Mouse (Mus musculus) fibroblast of lung, adult 2 months (primary cell): ENCODE results near the gene Dnah9.

Experiments used
- DNase-seq: peaks from one replicate; pipeline ENCODE4 v3.0.0-alpha.2; 2011; ENCODE audit warnings: low read depth

The Dnah9 gene

DNA sequence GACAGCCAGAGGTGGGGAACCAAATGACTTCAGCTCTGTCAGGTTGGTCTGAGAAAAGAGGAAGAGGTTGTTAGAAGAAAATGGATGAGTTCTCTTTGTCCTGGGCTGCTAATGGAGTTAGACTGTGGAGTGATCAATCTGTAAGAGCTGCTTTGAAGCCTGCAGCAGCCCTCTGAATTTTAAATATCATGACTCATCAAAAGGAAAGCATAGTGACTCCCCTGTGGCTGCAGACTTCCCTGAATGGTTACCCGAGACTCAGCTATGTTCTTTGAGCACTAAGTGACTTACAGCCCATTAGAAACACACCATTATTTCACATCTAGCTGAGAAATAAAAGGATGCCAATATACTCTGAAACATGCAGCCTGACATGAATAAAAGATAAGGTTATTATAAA, 240.4 kb downstream of the Dnah9 start:
- no peak for DNase-seq

DNA sequence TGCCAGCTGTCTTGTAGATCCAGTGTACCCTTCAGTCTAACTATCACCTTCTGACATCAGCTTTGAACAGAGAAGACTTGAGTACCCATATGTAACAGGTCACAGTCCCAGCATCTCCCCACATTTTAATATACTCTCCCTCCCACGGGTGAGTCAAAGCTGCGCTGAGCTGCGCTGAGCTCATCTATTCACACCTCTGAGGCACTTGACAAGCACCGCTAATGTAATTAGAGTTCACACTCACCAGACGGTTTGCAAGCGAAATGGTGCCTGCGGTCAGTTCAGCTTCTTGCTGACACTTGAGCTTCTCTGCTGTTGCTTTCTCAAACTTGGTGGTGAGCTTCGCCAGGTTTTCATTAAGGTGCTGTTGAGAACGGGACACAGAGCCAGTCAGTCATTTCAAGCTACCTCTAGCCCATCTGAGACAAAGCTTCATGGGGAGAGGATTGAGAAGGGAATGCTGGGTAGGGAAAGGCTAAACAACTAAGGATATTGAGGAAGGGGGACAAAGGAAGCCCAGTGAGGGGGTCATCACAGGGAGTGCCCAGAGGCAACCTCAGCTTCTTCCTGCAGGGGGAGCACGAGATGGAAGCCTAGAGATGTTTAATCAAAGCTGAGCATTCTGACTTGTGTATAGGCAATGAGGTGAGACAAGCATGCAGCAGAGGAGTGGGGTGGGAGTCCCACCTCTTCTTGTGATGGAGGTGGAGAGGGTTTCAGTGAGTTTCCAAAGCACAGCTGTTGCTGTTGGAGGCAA, 249.7 kb downstream of the Dnah9 start:
- DNase-seq = no peak

GRCm38 (mm10) chr11:65909195-65909594, 259.2 kb downstream of the Dnah9 start:
- no peak for DNase-seq

GRCm38 (mm10) chr11:65905487-65905886, 262.9 kb downstream of the Dnah9 start:
- DNase-seq = no peak

- no peak for DNase-seq
These were observed 264.4 kb downstream of the Dnah9 start for GRCm38 (mm10) chr11:65903944-65904343.

GRCm38 (mm10) chr11:65881465-65881864, 286.9 kb downstream of the Dnah9 start:
- no peak for DNase-seq

DNA sequence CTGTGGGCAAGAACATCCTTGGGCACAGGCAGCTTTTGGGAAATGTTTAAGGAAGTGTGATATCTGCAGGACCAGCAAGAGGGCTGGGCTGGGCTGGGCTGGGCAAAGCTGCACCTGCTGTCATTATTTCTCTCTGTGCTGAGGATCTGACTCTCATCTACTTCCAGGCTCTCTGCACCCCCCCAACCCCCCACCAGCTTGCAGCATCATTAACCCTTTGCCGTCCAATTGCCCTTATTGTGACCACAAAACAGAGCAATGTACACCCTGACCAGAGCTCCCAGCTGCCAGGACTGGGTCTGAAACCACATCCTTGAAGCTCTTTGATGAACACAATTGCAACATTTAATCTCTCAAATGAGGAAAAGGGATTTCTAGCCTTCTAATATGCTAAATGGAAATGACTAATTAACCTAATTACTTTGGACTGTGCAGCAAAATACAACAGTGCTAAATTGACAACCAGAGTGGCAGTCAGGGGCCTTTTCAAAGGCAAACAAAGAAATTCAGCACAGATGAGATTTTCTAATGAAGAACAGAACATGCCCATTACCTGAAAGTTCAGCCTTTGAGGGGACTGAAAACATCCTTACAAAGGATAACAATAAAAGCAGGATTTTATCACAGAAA, 291.1 kb downstream of the Dnah9 start:
- DNase-seq = no peak

DNA sequence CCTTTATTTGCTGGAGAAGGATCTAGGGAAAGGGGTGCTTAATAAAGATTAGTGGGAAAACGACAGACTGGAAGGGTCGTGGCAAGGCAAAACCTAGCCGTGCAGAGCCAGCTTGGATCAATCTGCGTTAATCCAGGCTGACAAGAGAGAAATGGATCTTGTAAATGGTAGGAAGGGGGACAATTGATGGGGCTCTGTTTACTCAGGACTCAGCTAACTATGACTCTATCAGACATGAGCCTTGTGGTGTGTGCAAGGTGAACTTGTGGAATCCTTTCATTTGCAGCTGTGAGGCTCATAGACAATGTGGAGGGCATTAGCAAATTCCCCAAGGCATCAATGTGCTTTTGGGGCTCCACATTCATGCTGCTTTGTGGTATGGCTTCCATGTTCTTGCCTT, 306.9 kb downstream of the Dnah9 start:
- no peak for DNase-seq

GRCm38 (mm10) chr11:65852066-65852465, 316.3 kb downstream of the Dnah9 start:
- peak; percentile 3 for DNase-seq

DNA sequence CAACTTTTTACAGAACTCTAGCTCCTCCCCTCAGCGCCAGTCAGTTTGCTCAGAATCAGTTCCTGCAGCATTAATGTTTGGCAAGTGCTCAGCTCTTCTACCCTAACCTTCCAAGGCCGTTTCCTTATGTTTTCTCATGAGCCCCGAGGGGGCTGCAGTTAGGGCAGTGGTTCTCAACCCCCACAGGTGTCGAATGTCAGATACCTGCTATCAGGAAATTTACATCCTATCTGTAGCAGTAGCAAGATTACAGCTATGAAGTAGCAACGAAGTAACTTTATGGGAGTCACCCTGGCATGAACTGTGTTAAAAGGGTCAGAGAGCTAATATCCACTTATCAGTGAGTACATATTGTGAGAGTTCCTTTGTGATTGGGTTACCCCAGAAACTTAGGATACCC, 321.9 kb downstream of the Dnah9 start:
- no peak for DNase-seq

GRCm38 (mm10) chr11:65838999-65839398, 329.4 kb downstream of the Dnah9 start:
- DNase-seq = no peak

- no peak for DNase-seq
These were observed 343.8 kb downstream of the Dnah9 start for GRCm38 (mm10) chr11:65824556-65824955.

DNA sequence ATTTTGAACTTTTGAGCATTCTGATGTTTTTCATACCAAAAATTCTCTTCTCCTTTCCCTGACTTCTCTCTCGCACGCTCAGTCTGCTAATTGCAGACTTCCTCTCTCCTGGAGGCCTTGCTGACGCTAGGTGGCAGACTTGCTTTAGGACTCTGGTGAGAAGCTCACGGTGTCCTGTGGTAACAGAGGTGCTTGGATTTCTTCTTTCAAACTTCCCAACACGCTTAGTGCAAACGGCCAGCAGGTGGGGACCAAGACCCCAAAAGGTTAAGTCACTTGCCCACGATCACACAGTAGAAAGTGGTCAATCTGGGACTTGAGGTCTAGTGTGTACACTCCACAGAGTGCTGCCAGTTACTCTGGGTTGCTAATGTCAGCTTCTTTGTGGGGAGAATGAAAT, 347.5 kb downstream of the Dnah9 start:
- peak; percentile 13 for DNase-seq

DNA sequence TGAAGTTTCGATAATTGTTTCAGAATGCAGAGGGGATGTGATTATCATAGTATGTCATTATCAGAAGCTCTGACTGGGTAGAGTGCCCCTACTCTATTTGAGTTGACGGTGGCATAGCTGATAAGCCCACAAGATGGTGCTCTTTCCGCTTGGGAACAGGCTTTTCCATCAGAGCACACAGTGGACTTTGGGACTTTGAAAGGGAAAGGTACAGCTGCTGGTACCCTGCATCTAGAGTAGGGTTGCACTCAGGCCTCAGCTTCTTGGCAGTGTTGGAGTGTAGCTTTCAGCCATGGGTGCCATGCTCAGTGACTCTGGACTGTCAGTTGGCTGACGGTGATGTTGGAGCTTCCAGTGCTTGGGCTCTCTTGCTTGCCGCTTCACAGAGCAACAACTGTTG, 348.1 kb downstream of the Dnah9 start:
- no peak for DNase-seq

GRCm38 (mm10) chr11:65818193-65818592, 350.2 kb downstream of the Dnah9 start:
- DNase-seq = no peak

GRCm38 (mm10) chr11:65816237-65816636, 352.1 kb downstream of the Dnah9 start:
- no peak for DNase-seq

DNA sequence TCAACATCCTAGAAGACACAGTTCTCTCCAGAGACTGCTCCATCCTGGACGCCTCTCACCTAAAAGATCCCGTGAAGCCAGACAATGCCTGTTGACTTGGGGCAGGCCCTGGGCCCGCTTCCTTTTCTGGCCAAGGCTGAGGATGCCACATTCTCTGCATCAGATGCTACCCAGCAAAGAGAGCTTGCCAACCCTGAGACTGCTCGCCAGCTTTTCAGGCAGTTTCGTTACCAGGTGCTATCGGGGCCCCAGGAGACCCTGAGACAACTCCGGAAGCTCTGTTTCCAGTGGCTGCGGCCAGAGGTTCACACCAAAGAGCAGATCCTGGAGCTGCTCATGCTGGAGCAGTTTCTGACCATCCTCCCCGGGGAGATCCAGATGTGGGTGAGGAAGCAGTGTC, 354.0 kb downstream of the Dnah9 start:
- DNase-seq = no peak

GRCm38 (mm10) chr11:65812088-65812487, 356.3 kb downstream of the Dnah9 start:
- no peak for DNase-seq

- DNase-seq = no peak
These were observed 360.8 kb downstream of the Dnah9 start for GRCm38 (mm10) chr11:65807601-65808000.

DNA sequence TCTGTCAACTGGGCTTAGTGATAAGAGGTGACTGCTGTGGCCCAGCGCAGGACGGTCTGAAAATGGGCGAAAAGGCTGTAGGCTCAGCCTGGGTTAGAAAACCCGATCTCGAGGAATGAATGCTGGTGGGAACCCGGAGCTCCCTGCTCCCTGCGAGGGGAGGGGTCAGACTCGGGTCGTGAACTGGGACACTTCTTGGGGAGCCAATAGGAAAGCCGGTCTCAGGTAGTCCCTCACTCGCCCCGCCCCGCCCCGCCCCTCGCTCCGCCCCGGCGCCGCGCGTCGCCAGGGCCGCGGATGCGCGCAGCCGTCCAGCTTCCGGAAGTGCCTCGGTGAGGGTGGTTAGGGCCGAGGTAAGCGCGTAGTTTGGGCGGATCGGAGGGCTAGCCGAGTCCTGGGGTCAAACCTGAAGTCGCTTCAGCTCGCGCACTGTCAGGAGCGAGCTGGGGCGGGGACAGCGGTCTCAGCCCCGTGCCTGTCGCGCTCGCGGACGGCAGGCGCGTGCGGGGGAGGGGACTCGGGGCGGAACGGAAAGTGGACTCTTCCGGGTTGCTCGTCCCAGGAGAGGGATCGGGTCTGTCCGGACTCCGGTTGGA, 361.3 kb downstream of the Dnah9 start, which contains the start of gene Zkscan6:
Zkscan6 (plus strand) TSS at position 267 of the 596 bp plus-strand sequence.
- peak; percentile 72 for DNase-seq

DNA sequence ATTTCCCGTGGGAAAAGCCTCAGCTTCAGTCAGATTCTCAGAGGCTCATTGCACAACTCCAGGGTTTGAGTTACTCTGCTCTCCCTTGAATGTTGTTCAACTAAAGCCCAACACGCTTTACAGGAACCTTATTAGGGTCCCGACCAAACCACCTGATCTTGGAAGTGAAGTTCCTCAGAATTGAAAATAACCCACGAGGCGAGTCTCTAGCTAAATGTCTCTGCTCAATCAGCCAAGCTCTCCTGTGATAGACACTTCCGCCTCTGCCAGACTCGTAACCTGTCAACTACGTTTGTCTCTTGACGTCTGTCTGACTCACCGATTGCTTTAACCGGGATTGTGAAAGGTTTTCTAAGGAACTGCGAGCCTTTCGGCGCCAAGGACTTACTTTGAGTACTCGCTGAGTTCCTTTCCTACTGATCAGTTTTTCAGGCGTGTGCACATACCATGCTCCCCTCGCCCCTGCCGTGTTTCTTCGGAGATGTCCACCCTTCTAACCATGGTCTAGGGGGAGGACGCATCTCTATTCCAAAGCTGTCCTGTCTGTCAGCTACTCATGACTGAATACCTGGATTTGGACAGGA, 361.9 kb downstream of the Dnah9 start:
- DNase-seq = peak; percentile 87

DNA sequence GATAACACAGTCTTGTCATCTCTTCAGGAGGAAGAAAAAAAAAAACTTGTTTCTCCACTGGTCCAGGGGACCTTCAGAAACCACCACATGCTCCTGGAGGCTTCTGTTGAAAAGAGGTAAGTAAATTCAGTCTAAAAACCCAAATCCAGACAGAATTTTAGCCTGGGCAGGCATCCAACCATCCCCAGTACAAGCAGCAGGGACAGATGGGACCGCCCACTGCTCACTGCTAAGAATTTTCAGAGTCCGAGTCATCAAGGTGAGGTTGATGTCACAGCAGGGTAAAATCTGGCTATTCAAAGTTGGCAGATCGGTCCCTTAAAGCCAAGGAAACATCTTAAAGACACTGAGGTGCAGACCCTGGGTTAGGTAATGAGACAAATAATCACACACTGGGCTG, 366.5 kb downstream of the Dnah9 start:
- no peak for DNase-seq

- no peak for DNase-seq
These were observed 372.5 kb downstream of the Dnah9 start for GRCm38 (mm10) chr11:65795896-65796295.
